Mouse (Mus musculus): ENCODE results near the gene Nlk.
"Not testable (repeated sequence)": the region's sequence is repeated elsewhere in the genome, so short reads cannot be mapped to it uniquely, and the experiment has no call there.

- TF ChIP-seq CTCF (IDR thresholded peaks at IDR 0.05; ENCODE audit: low read depth) = 0 out of 2 replicates have a peak, but pooled peaks have one; percentile 12
- not testable (repeated sequence) for TF ChIP-seq EP300 (IDR thresholded peaks at IDR 0.05; ENCODE audit: low read depth)
Measured at GRCm38 (mm10) chr11:78587677-78588076, 109.5 kb downstream of the Nlk start.
